Mouse (Mus musculus): Measurements from ENCODE around the gene Il11ra1.

Il11ra1 gene

GRCm38 (mm10) chr4:41711705-41712375, 12.1 kb downstream of the Il11ra1 start:
- no peak for DNase-seq

- no peak for DNase-seq
These were observed 12.8 kb downstream of the Il11ra1 start for GRCm38 (mm10) chr4:41712421-41713196.

- DNase-seq, result peak; percentile 87
These were observed 13.6 kb downstream of the Il11ra1 start, which contains the start of gene Rpp25l for GRCm38 (mm10) chr4:41713197-41714067. TSS of gene Rpp25l (minus strand) at chr4:41713534.

GRCm38 (mm10) chr4:41714276-41714675, 14.5 kb downstream of the Il11ra1 start:
- peak; percentile 87 for DNase-seq

GRCm38 (mm10) chr4:41715082-41715481, 15.3 kb downstream of the Il11ra1 start:
- DNase-seq, result no peak

GRCm38 (mm10) chr4:41715596-41715995, 15.8 kb downstream of the Il11ra1 start:
- peak; percentile 75 for DNase-seq

- DNase-seq, result no peak
These were observed 17.0 kb downstream of the Il11ra1 start for GRCm38 (mm10) chr4:41716834-41717233.

GRCm38 (mm10) chr4:41722918-41723351, 23.1 kb downstream of the Il11ra1 start, which contains the start of gene Dctn3:
TSS of gene Dctn3 (minus strand) at chr4:41723170.
- peak; percentile 97 for DNase-seq

- no peak for DNase-seq
These were observed 27.2 kb downstream of the Il11ra1 start for GRCm38 (mm10) chr4:41726826-41727621.

GRCm38 (mm10) chr4:41731052-41731765, 31.4 kb downstream of the Il11ra1 start, which contains the start of gene Arid3c:
TSS of gene Arid3c (minus strand) at chr4:41731142.
- DNase-seq, result no peak

GRCm38 (mm10) chr4:41737602-41738255, 37.9 kb downstream of the Il11ra1 start:
- peak; percentile 75 for DNase-seq

- no peak for DNase-seq
These were observed 38.4 kb downstream of the Il11ra1 start for GRCm38 (mm10) chr4:41738256-41738603.

GRCm38 (mm10) chr4:41739260-41739659, 39.5 kb downstream of the Il11ra1 start:
- DNase-seq, result no peak

GRCm38 (mm10) chr4:41740380-41741157, 40.8 kb downstream of the Il11ra1 start:
- DNase-seq, result peak; percentile 71

- peak; percentile 98 for DNase-seq
These were observed 41.4 kb downstream of the Il11ra1 start for GRCm38 (mm10) chr4:41741158-41741560.

- DNase-seq, result no peak
These were observed 44.3 kb downstream of the Il11ra1 start for GRCm38 (mm10) chr4:41744131-41744530.

GRCm38 (mm10) chr4:41745021-41745420, 45.2 kb downstream of the Il11ra1 start:
- DNase-seq, result no peak

GRCm38 (mm10) chr4:41754797-41755337, 55.1 kb downstream of the Il11ra1 start, which contains the start of gene Galt:
TSS of gene Galt (plus strand) at chr4:41755228.
- DNase-seq, result peak; percentile 92
